Mouse (Mus musculus) thymus, adult 2 months (tissue): ENCODE results near the gene Nipsnap3b.

ENCODE experiments used
- CTCF ChIP-seq: fragments of 200-500 bp; IDR thresholded peaks from 2 replicates; pipeline ENCODE4 v1.5.1; 2012; ENCODE audit warnings: mild to moderate bottlenecking, control low read depth, low read length, moderate library complexity, borderline replicate concordance; ENCODE audit not compliant: control insufficient read depth, poor library complexity, insufficient read depth; ENCODE audit errors: extremely low read depth
- POLR2A ChIP-seq: fragments of 200-500 bp; IDR thresholded peaks from 2 replicates; pipeline ENCODE4 v1.6.1; 2012; ENCODE audit warnings: mild to moderate bottlenecking, low read length, control low read depth, moderate library complexity; ENCODE audit not compliant: control insufficient read depth, poor library complexity, insufficient read depth; ENCODE audit errors: extremely low read depth

GRCm38 (mm10) chr4:52999449-52999848 lies 12.2 kb upstream of the Nipsnap3b start:
- no peak for TF ChIP-seq CTCF
- TF ChIP-seq POLR2A: no peak
